Comparison of ENCODE assay signal across 31 mouse cellular contexts in genomic region chr6:119213375-119213774, GRCm38 (mm10). TPM values are rescaled to one million over a fixed set of nuclear protein-coding genes. Genes with fewer than 3 reads are reported as not detected.
A peak's percentile ranks its signal among the peaks of the same experiment; 100 is the strongest.
DNase-seq lines count a peak whose midpoint lies in the region; ATAC-seq lines count a peak whose summit lies in the region.
"Had no signal": no experiment of that assay in that cellular context is flagged by ENCODE, and none has a peak within 500 bp of the region (broad histone marks: within the 10 kb centered on the region; RNA-seq: fewer than 3 reads in every experiment).

No protein-coding gene starts in this region.

- DNase-seq in heart, adult 11 months = peak; percentile 77
- DNase-seq in heart, postnatal 36 days = no peak
- DNase-seq in heart, postnatal 10 days = no peak
- DNase-seq in testis, postnatal 10 days (ENCODE audit: low spot score) = peak; percentile 31
- DNase-seq in testis, postnatal 14 days (ENCODE audit: low spot score) = no peak
- DNase-seq in spleen, postnatal 4 days (ENCODE audit: low spot score in 2 of 2) = no peak
- DNase-seq: adrenal gland, postnatal 10 days; cerebellum, adult 8-10 months; kidney, adult 18-20 months; kidney, postnatal 25 days; liver, postnatal 0 days; lung, postnatal 36 days; right cerebral cortex, postnatal 25 days; thymus, adult 2 months; thymus, postnatal 36 days had no signal

- no peaks in the 10 kb centered on the region for H3K27me3 ChIP-seq in heart, embryonic 14.5 days (ENCODE audit: control insufficient read depth, insufficient read depth, low read length)
- H3K27me3 ChIP-seq: embryonic facial prominence, embryonic 15.5 days; forebrain, embryonic 13.5 days; kidney, embryonic 15.5 days; limb, embryonic 13.5 days; midbrain, embryonic 12.5 days; neural tube, embryonic 13.5 days; Patski had no signal

- peak overlapping the region; percentile 80 to 88 for H3K27ac ChIP-seq in heart, embryonic 14.5 days (replicated peaks in 1 of 2; ENCODE audit: control insufficient read depth in 1 of 2, insufficient read depth in 1 of 2, low read depth in 2 of 2, low read length in 2 of 2)
- H3K27ac ChIP-seq: embryonic facial prominence, embryonic 10.5 days; embryonic facial prominence, embryonic 15.5 days; forebrain, embryonic 13.5 days; hindbrain, embryonic 10.5 days; kidney, embryonic 15.5 days; limb, embryonic 13.5 days; midbrain, embryonic 12.5 days; neural tube, embryonic 13.5 days had no signal

- ATAC-seq in heart, embryonic 14.5 days (ENCODE audit: insufficient number of reproducible peaks, insufficient read depth, low FRiP score, low read depth) = peak; percentile 41; the same call in 1 of the 2 replicates
- ATAC-seq: forebrain, embryonic 13.5 days; hindbrain, embryonic 16.5 days; liver, postnatal 0 days; Patski had no signal

- no peaks in the 10 kb centered on the region for H3K36me3 ChIP-seq in heart, embryonic 14.5 days (ENCODE audit: control insufficient read depth, insufficient read depth, low read length)

- 0 out of 2 replicates have a peak overlapping the region, but pooled peaks have one; percentile 2 for H3K9ac ChIP-seq in heart, embryonic 14.5 days (ENCODE audit: low read length)
- H3K9ac ChIP-seq: embryonic facial prominence, embryonic 15.5 days; forebrain, embryonic 13.5 days; kidney, embryonic 15.5 days; limb, embryonic 13.5 days; liver, postnatal 0 days; midbrain, embryonic 12.5 days; neural tube, embryonic 13.5 days had no signal

- H3K4me1 ChIP-seq in heart, embryonic 14.5 days (ENCODE audit: control insufficient read depth in 2 of 2, insufficient read depth in 2 of 2, low read length in 2 of 2) = peaks cover 28 to 42% of the 10 kb centered on the region in 2 experiments
- H3K4me1 ChIP-seq: embryonic facial prominence, embryonic 10.5 days; embryonic facial prominence, embryonic 15.5 days; hindbrain, embryonic 10.5 days; limb, embryonic 13.5 days; midbrain, embryonic 12.5 days had no signal

- 0 out of 2 replicates have a peak overlapping the region, but pooled peaks have one; percentile 13 for H3K4me2 ChIP-seq in heart, embryonic 14.5 days (ENCODE audit: low read length)
- H3K4me2 ChIP-seq: embryonic facial prominence, embryonic 15.5 days; forebrain, embryonic 13.5 days; kidney, embryonic 15.5 days; limb, embryonic 13.5 days; liver, embryonic 11.5 days; midbrain, embryonic 12.5 days; neural tube, embryonic 13.5 days had no signal

- WGBS in heart, embryonic 14.5 days = 35% methylated on average over 5 of the region's 5 CpGs

- H3K9me3 ChIP-seq in heart, embryonic 14.5 days (ENCODE audit: control insufficient read depth, low read length) = no peaks in the 10 kb centered on the region
- H3K9me3 ChIP-seq: embryonic facial prominence, embryonic 10.5 days; embryonic facial prominence, embryonic 15.5 days; forebrain, embryonic 13.5 days; hindbrain, embryonic 10.5 days; kidney, embryonic 15.5 days; limb, embryonic 13.5 days; midbrain, embryonic 12.5 days; neural tube, embryonic 13.5 days had no signal

- no peak overlapping the region for H3K4me3 ChIP-seq in heart, embryonic 14.5 days (ENCODE audit: control insufficient read depth in 1 of 2, insufficient read depth in 1 of 2, low read depth in 1 of 2, low read length in 2 of 2)
- H3K4me3 ChIP-seq: embryonic facial prominence, embryonic 10.5 days; embryonic facial prominence, embryonic 15.5 days; forebrain, embryonic 13.5 days; hindbrain, embryonic 10.5 days; kidney, embryonic 15.5 days; limb, embryonic 13.5 days; midbrain, embryonic 12.5 days; myocyte; neural tube, embryonic 13.5 days had no signal

- intact Hi-C loops in heart, postnatal 36 days (cut with DNase I) = no loop called here
- intact Hi-C loops in heart, postnatal 10 days (cut with DNase I) = no loop called here

RNA-seq across cellular contexts. Expression of gene Cacna1c, which starts 17.2 kb away (rescaled TPM):
- total RNA-seq in heart, postnatal 36 days (2021) = 100 to 1,000 TPM; 199 to 208 TPM
- 60.9 and 68.3 TPM in 2 replicates for polyA plus RNA-seq in heart, embryonic 14.5 days (2014; fragmentation: Nextera tagmentation; extraction: Ambion mirVana)
- total RNA-seq in heart, postnatal 10 days (2021) = 100 to 1,000 TPM; 207 to 222 TPM
- polyA plus RNA-seq: myocyte had no signal

RNA-seq across cellular contexts. Expression of gene Cacna2d4, which starts 23.0 kb away (rescaled TPM):
- total RNA-seq in heart, postnatal 36 days (2021) = not detected
- not detected in 2 replicates for polyA plus RNA-seq in heart, embryonic 14.5 days (2014; fragmentation: Nextera tagmentation; extraction: Ambion mirVana)
- not detected for total RNA-seq in heart, postnatal 10 days (2021)
- polyA plus RNA-seq: embryonic facial prominence, embryonic 10.5 days; intestine, embryonic 14.5 days; limb, embryonic 13.5 days; liver, embryonic 11.5 days; lung, embryonic 16.5 days; myocyte; stomach, embryonic 16.5 days had no signal

RNA-seq across cellular contexts. Expression of gene Dcp1b, which starts 38.3 kb away (rescaled TPM):
- total RNA-seq in heart, postnatal 36 days (2021) = 1 to 10 TPM; 2.8 to 3.2 TPM
- polyA plus RNA-seq in heart, embryonic 14.5 days (2014; fragmentation: Nextera tagmentation; extraction: Ambion mirVana) = 8.6 and 8.9 TPM in 2 replicates
- total RNA-seq in heart, postnatal 10 days (2021) = 1 to 10 TPM; 4.2 to 5.3 TPM

Comparison
In these comparisons a context has a peak if more than half of its experiments do, and no peak if none do; other contexts are left out.
1. DNase-seq: peak in heart, adult 11 months (single experiment) and testis, postnatal 10 days (single experiment); none in heart, postnatal 36 days (0 of 2), heart, postnatal 10 days (0 of 2), testis, postnatal 14 days (single experiment) and spleen, postnatal 4 days (0 of 2).